Mouse (Mus musculus): ENCODE measurements around the gene Lpp.

GRCm38 (mm10) chr16:24536261-24536660 lies 143.0 kb downstream of the Lpp start:
- TF ChIP-seq POLR2A (IDR thresholded peaks at IDR 0.05; ENCODE audit: control insufficient read depth, low read depth, low read length) (no peak), CTCF (IDR thresholded peaks at IDR 0.05; ENCODE audit: control insufficient read depth, insufficient read depth, insufficient replicate concordance, low read depth, low read length) (no peak)

All from testis, adult 2 months (tissue).